Mouse (Mus musculus) kidney, embryonic 14.5 days (tissue): Measurements from ENCODE around the gene F11r. TPM values are rescaled to one million over a fixed set of nuclear protein-coding genes. Genes with fewer than 3 reads are reported as not detected.
A peak's percentile ranks its signal among the peaks of the same experiment; 100 is the strongest.

Experiments used
- ATAC-seq: fragments of 200-750 bp; cut with Nextera tagmentation; 2 replicates; pipeline ENCODE4 v1.8.0; 2017; ENCODE audit warnings: moderate number of reproducible peaks, mild to moderate bottlenecking, moderate TSS enrichment, moderate library complexity; ENCODE audit not compliant: low FRiP score, low TSS enrichment
- H3K27ac ChIP-seq: fragments of 300-500 bp; sonication (generic); 2 replicates; pipeline ENCODE4 v1.5.1; 2014; ENCODE audit warnings: low read depth, mild to moderate bottlenecking, low read length, moderate library complexity, mixed read lengths
- H3K27me3 ChIP-seq: fragments of 300-500 bp; sonication (generic); 2 replicates; pipeline ENCODE4 v1.6.1; 2014; ENCODE audit warnings: mild to moderate bottlenecking, low read length; ENCODE audit not compliant: control insufficient read depth, insufficient read depth
- H3K36me3 ChIP-seq: fragments of 300-500 bp; sonication (generic); 2 replicates; pipeline ENCODE4 v1.6.1; 2014; ENCODE audit warnings: low read length, mixed read lengths; ENCODE audit not compliant: control insufficient read depth, insufficient read depth
- H3K4me1 ChIP-seq: fragments of 300-500 bp; sonication (generic); 2 replicates; pipeline ENCODE4 v1.6.1; 2014; ENCODE audit warnings: low read length, mixed read lengths; ENCODE audit not compliant: control insufficient read depth, insufficient read depth
- H3K4me2 ChIP-seq: fragments of 300-500 bp; sonication (generic); replicated peaks from 2 replicates; pipeline ENCODE4 v1.6.1; 2014; ENCODE audit warnings: low read depth, mild to moderate bottlenecking, low read length
- H3K4me3 ChIP-seq: fragments of 300-500 bp; sonication (generic); 2 replicates; pipeline ENCODE4 v1.5.1; 2014; ENCODE audit warnings: mild to moderate bottlenecking, low read length
- H3K9ac ChIP-seq: fragments of 300-500 bp; sonication (generic); 2 replicates; pipeline ENCODE4 v1.6.1; 2014; ENCODE audit warnings: low read depth, mild to moderate bottlenecking, low read length, moderate library complexity
- H3K9me3 ChIP-seq: fragments of 300-500 bp; sonication (generic); 2 replicates; pipeline ENCODE4 v1.6.1; 2016; ENCODE audit warnings: low read length; ENCODE audit not compliant: control insufficient read depth
- WGBS: fragments of 180-500 bp; shearing (Covaris S2); extraction: QIAGEN DNeasy Blood & Tissue Kit; methylation state at CpG from one replicate; pipeline ENCODE4 v1.1.7; 2014; 5-methylcytosine and 5-hydroxymethylcytosine counted together
- polyA plus RNA-seq: library from polyadenylated mRNA; unstranded; fragments of >200 nt; fragmentation: Nextera tagmentation; extraction: Ambion mirVana; gene quantifications from 2 replicates; pipeline ENCODE4 v1.2.1, GENCODE M21; 2014

F11r gene
- 96.4 and 127 TPM in 2 replicates for polyA plus RNA-seq

DNA sequence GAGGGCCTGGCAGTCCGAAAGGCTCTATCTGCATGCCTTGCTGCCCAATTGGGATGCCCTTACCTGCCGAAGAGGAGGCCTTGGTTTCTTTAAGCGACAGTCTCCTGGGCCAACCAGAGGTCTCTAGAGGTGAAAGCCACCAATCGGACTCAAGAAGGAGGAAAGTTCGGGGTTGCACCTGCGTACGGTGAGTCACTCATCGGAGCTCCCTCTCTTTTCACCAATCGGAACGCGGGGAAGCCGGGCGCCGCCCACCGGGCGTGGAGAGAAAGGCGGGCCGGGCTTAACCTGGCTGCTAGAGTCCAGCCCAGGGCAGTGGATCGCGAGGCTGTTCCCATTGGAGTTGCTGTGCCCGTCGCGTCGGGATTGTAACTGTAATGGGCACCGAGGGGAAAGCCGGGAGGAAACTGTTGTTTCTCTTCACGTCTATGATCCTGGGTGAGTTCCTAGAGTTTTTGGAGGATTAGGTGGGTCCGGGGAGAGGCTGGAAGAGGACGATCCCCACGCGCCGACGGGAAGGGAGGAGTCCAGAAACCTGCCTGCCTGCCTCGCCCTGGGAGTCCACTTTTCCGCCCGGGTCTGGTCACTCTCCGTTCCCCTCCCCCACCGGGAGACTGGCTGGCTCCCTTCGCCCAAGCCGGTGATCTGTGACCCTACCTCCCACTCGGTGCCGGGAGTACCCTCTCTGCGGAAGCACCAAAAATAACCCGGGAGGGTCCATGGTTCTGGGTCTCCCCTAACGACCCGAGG is at the start of gene F11r:
F11r (plus strand) TSS at position 272 of the 750 bp plus-strand sequence.
- H3K4me1 ChIP-seq, result peaks cover 43% of the 10 kb centered on the region
- peak within 1 kb of the TSS; percentile 77 for H3K9ac ChIP-seq
- 1% methylated on average over 45 of the region's 46 CpGs for WGBS
- H3K4me3 ChIP-seq, result peak within 1 kb of the TSS; percentile 73
- H3K36me3 ChIP-seq, result no peaks in the 10 kb centered on the region
- H3K4me2 ChIP-seq, result peak within 1 kb of the TSS; percentile 68
- H3K27me3 ChIP-seq, result no peaks in the 10 kb centered on the region
- ATAC-seq, result peak; percentile 88
- peak within 1 kb of the TSS; percentile 80 for H3K27ac ChIP-seq
- no peaks in the 10 kb centered on the region for H3K9me3 ChIP-seq

DNA sequence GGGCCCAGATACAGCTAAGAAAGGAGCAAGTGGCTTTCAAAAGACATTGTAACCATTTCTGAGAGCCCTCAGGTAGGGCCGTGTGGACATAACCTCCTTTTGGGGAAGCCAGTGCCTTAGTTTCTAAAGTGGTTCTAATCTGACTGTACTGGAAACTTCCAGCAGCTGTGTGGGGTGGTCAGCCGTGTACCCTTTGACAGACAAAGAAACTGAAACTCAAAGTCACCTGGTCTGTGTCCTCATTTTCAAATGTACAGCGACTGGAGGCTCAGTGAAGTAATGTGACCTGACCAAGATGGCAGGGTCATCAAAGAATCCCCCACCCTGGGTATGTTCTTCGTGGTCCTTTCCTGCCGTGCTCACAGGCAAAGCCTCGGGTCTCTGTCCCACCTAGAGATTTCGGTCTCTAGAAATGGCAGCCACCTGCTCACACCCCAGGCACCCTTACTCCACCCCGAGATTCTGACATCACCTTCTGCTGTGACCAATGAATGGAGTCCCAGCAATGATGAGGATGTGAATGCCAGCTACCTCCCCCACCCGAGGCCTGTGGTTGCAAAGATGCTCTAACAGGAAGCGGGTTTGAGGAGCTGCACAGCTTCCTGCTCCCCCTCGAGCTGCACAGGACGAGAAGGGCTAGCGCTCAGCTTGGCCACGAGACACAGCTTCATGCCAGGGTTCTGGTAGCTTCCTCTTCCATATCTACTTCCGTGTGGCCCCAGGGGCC is 48.8 kb upstream of the F11r start, which contains the start of gene Arhgap30:
Arhgap30 (plus strand) TSS at position 579 of the 727 bp plus-strand sequence.
- Histone ChIP-seq H3K9me3 (no peaks in the 10 kb centered on the region), H3K9ac (no peak within 1 kb of the TSS), H3K4me2 (no peak within 1 kb of the TSS), H3K27ac (no peak within 1 kb of the TSS), H3K4me1 (no peaks in the 10 kb centered on the region), H3K27me3 (no peaks in the 10 kb centered on the region), H3K4me3 (no peak within 1 kb of the TSS), H3K36me3 (no peaks in the 10 kb centered on the region)
- 84% methylated on average over 15 of the region's 15 CpGs for WGBS
- no peak for ATAC-seq

DNA sequence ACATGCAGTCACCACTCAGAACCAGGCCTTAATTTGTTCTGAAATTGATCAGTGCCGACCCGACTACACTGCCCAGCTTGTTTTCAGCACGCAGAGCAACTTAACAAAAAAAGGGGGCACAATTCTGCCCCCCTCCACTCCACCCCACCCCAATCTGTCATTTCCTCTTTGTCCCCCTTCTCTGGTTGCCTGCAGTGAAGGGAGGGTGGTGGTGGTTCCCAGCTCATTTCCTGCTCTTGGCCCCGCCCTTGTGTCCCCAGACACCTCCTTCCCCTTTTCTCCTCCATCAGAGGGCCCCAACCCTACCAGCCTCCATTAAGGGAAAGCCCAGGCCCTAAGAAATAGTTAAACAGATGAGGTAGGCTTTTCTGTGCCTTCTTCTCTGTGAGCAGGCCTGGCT is 47.2 kb upstream of the F11r start:
- Histone ChIP-seq H3K27ac (no peak overlapping the region), H3K4me2 (no peak overlapping the region), H3K27me3 (no peaks in the 10 kb centered on the region), H3K4me3 (no peak overlapping the region), H3K9me3 (no peaks in the 10 kb centered on the region), H3K36me3 (no peaks in the 10 kb centered on the region), H3K4me1 (no peaks in the 10 kb centered on the region), H3K9ac (no peak overlapping the region)
- no peak for ATAC-seq
- 80% methylated on average over 4 of the region's 4 CpGs for WGBS

DNA sequence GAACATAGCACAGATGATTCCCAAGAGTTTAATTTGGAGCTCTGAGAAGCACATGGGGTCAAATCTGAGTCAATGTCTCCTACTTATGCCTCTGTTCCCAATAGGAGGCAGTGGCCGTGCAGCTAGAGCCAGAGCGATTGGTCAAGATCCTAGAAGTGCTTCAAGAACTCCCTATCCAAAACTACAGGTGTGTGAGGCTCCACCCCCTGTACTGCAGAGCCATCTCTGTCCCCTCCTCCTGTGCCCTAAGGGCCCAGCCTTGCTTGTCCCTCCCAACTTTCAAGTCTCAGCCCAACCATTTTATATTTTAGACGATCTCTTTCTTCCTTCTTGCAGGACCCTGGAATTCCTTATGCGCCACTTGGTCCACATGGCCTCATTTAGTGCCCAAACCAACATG is 35.5 kb upstream of the F11r start:
- no peak for ATAC-seq
- Histone ChIP-seq H3K27ac (no peak overlapping the region), H3K9me3 (no peaks in the 10 kb centered on the region), H3K9ac (no peak overlapping the region), H3K4me1 (no peaks in the 10 kb centered on the region), H3K27me3 (no peaks in the 10 kb centered on the region), H3K4me3 (no peak overlapping the region), H3K4me2 (no peak overlapping the region), H3K36me3 (no peaks in the 10 kb centered on the region)
- WGBS, result 82% methylated on average over 4 of the region's 4 CpGs

DNA sequence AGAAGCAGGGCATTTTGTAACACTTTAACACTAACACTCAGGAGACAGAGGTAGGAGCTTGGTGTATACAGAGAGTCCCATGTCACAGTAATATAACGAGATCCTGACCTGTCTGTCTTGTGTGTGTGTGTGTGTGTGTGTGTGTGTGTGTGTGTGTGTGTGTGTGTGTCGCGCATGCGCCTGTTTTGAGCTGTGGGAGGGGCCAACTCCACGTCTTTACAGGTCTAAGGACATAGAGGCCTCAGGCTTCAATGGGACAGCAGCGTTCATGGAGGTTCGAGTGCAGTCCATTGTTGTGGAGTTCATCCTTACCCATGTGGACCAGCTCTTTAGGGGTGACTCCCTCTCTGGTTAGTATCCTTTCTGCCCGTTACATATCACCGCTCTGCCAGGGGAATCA is 34.3 kb upstream of the F11r start:
- no peak for ATAC-seq
- H3K27me3 ChIP-seq, result no peaks in the 10 kb centered on the region
- no peaks in the 10 kb centered on the region for H3K36me3 ChIP-seq
- H3K4me2 ChIP-seq, result no peak overlapping the region
- H3K27ac ChIP-seq, result no peak overlapping the region
- H3K9me3 ChIP-seq, result no peaks in the 10 kb centered on the region
- no peaks in the 10 kb centered on the region for H3K4me1 ChIP-seq
- WGBS, result 78% methylated on average over 9 of the region's 9 CpGs
- no peak overlapping the region for H3K4me3 ChIP-seq
- no peak overlapping the region for H3K9ac ChIP-seq

DNA sequence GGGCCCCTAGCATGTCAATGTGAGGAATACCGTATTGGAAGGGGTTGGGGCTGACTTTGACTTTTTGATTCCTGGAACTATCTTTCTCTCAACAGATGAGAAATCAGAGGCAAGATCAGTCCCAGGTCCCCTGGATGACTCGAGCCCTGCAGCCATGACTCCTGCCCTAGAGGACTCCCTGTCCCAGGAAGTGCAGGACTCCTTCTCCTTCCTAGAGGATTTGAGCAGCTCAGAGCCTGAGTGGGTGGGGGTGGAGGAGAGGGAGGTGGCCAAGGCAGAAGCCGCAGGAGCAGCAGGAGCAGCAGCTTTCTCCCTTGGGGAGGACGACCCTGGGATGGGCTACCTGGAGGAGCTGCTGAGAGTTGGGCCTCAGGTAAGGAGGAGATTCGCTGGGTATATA is 30.1 kb upstream of the F11r start:
- Histone ChIP-seq H3K9me3 (no peaks in the 10 kb centered on the region), H3K27ac (no peak overlapping the region), H3K4me3 (no peak overlapping the region), H3K4me2 (no peak overlapping the region), H3K4me1 (no peaks in the 10 kb centered on the region), H3K27me3 (no peaks in the 10 kb centered on the region), H3K36me3 (no peaks in the 10 kb centered on the region), H3K9ac (no peak overlapping the region)
- WGBS, result 86% methylated on average over 5 of the region's 5 CpGs
- ATAC-seq, result no peak

DNA sequence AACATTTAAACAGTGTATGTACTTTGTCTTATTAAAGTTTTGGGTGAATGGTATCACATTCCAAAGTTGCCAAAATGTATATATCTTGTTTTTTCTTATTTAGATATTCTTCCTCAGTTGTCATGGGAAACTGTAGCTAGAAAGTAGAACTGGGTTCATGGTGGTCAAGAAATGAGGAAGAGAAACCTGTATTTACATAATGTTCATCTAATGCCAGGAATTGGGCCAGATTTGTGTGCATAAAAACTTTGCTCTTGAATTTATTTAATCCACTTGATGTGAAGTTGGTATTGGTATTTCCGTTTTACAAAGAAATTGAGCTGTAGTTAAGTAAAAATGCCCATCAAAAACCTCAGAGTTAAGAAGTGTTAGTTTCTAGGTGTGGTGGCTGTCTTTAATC is 27.1 kb upstream of the F11r start:
- no peak overlapping the region for H3K4me3 ChIP-seq
- H3K4me1 ChIP-seq, result peaks cover 12% of the 10 kb centered on the region
- no peak overlapping the region for H3K27ac ChIP-seq
- no peaks in the 10 kb centered on the region for H3K9me3 ChIP-seq
- no peak overlapping the region for H3K4me2 ChIP-seq
- H3K36me3 ChIP-seq, result peaks cover 3% of the 10 kb centered on the region; the same call in 1 of the 2 replicates
- 83% methylated on average over 1 of the region's 1 CpGs for WGBS
- H3K27me3 ChIP-seq, result no peaks in the 10 kb centered on the region
- H3K9ac ChIP-seq, result no peak overlapping the region
- ATAC-seq, result no peak

DNA sequence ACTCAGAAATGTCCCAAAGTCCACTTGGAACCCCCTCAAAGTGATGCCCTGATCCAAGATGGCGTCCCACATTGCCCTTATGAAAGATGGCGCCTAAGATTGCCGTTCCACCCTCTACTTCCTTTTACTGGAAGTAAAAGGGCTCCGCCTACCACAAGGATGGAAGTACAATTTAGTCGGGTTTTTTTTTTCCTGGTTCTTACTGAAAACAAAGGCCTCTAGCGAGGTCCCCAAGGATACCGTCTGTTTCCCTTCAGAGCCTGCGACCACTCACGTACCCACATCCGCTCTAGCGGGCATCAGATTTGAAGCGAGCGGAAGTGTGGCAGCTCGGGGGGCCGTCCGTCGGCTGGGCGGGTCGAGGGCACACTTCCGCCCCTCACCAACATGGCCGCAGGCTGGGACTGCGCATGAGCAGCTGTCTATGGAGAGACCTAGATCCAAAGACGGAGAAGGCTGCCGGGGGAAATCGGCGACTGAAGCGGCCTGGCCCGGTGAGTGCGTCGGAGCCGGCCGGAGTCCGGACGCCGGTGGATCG is 26.3 kb upstream of the F11r start, which contains the start of gene Usf1:
Usf1 (plus strand) TSS at position 367 of the 538 bp plus-strand sequence.
- Histone ChIP-seq H3K27ac (peak within 1 kb of the TSS; percentile 65), H3K4me1 (peaks cover 12% of the 10 kb centered on the region), H3K4me2 (peak within 1 kb of the TSS; percentile 51), H3K9ac (peak within 1 kb of the TSS; percentile 97), H3K4me3 (peak within 1 kb of the TSS; percentile 95), H3K27me3 (no peaks in the 10 kb centered on the region), H3K9me3 (no peaks in the 10 kb centered on the region), H3K36me3 (peaks cover 11% of the 10 kb centered on the region)
- peak; percentile 96 for ATAC-seq
- under 1% methylated on average over 36 of the region's 36 CpGs for WGBS
